Mouse (Mus musculus) intestine, embryonic 14.5 days (tissue): Measurements from ENCODE around the gene Sppl3. TPM values are rescaled to one million over a fixed set of nuclear protein-coding genes. Genes with fewer than 3 reads are reported as not detected.
A peak's percentile ranks its signal among the peaks of the same experiment; 100 is the strongest.

Experiments
- ATAC-seq: fragments of 200-750 bp; cut with Nextera tagmentation; replicated peaks from 2 replicates; pipeline ENCODE4 v1.8.0; 2017; ENCODE audit warnings: low read depth, moderate number of reproducible peaks, moderate TSS enrichment, moderate library complexity; ENCODE audit not compliant: low FRiP score, low TSS enrichment
- DNase-seq: peaks from one replicate; pipeline ENCODE4 v3.0.0-alpha.2; 2018; ENCODE audit warnings: low spot score
- H3K27ac ChIP-seq: fragments of 300-500 bp; sonication (generic); 2 replicates; pipeline ENCODE4 v1.5.1; 2014; ENCODE audit warnings: low read depth, mild to moderate bottlenecking, control low read depth
- H3K27me3 ChIP-seq: fragments of 300-500 bp; sonication (generic); replicated peaks from 2 replicates; pipeline ENCODE4 v1.6.1; 2014; ENCODE audit warnings: low read length, control low read depth; ENCODE audit not compliant: control insufficient read depth, insufficient read depth
- H3K36me3 ChIP-seq: fragments of 300-500 bp; sonication (generic); 2 replicates; pipeline ENCODE4 v1.6.1; 2014; ENCODE audit warnings: low read length, control low read depth; ENCODE audit not compliant: control insufficient read depth, insufficient read depth
- H3K4me1 ChIP-seq: fragments of 300-500 bp; sonication (generic); replicated peaks from 2 replicates; pipeline ENCODE4 v1.6.1; 2014; ENCODE audit warnings: low read length, control low read depth, mixed read lengths; ENCODE audit not compliant: control insufficient read depth, insufficient read depth
- H3K4me2 ChIP-seq: fragments of 300-500 bp; sonication (generic); 2 replicates; pipeline ENCODE4 v1.6.1; 2014; ENCODE audit warnings: low read length
- H3K4me3 ChIP-seq: fragments of 300-500 bp; sonication (generic); 2 replicates; pipeline ENCODE4 v1.5.1; 2014; ENCODE audit warnings: low read depth, low read length, control low read depth, mixed read lengths
- H3K9ac ChIP-seq: fragments of 300-500 bp; sonication (generic); 2 replicates; pipeline ENCODE4 v1.6.1; 2014; ENCODE audit warnings: mild to moderate bottlenecking, low read length
- H3K9me3 ChIP-seq: fragments of 300-500 bp; sonication (generic); 2 replicates; pipeline ENCODE4 v1.6.1; 2016; ENCODE audit warnings: low read length, control low read depth; ENCODE audit not compliant: control insufficient read depth
- WGBS: fragments of 180-500 bp; shearing (Covaris S2); extraction: QIAGEN DNeasy Blood & Tissue Kit; methylation state at CpG from one replicate; pipeline ENCODE4 v1.1.7; 2014; 5-methylcytosine and 5-hydroxymethylcytosine counted together
- polyA plus RNA-seq: library from polyadenylated mRNA; unstranded; fragments of >200 nt; fragmentation: Nextera tagmentation; extraction: Ambion mirVana; gene quantifications from 2 replicates; pipeline ENCODE4 v1.2.1, GENCODE M21; 2014

The Sppl3 gene
- polyA plus RNA-seq, 1 experiment from 2014 or later = 21.5 TPM

DNA sequence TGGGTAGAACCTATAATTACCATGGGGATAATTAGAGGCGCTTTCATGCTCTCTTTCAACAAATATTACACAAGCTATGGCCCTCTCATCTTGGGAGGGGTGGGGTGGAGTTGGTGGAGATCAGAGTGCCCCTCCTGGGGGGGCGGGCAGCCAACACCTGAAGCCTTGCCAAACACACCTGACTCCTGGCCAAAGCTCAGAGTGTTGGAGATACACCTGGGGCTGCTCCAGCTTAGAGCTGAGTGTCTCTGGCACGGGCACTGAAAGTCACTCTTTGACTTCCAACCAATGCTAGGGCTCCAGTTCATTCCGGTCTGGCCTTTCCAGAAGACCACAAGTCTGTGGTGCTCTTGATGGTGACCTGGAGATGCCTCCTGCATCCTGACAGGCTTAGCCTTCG lies 3.2 kb upstream of the Sppl3 start:
- no peak overlapping the region for H3K4me2 ChIP-seq
- no peak for DNase-seq
- no peak overlapping the region for H3K9ac ChIP-seq
- H3K27me3 ChIP-seq = no peaks in the 10 kb centered on the region
- no peak overlapping the region for H3K4me3 ChIP-seq
- no peak for ATAC-seq
- 85% methylated on average over 5 of the region's 5 CpGs for WGBS
- peaks cover 8% of the 10 kb centered on the region for H3K4me1 ChIP-seq
- no peak overlapping the region for H3K27ac ChIP-seq
- no peaks in the 10 kb centered on the region for H3K36me3 ChIP-seq
- H3K9me3 ChIP-seq = no peaks in the 10 kb centered on the region

DNA sequence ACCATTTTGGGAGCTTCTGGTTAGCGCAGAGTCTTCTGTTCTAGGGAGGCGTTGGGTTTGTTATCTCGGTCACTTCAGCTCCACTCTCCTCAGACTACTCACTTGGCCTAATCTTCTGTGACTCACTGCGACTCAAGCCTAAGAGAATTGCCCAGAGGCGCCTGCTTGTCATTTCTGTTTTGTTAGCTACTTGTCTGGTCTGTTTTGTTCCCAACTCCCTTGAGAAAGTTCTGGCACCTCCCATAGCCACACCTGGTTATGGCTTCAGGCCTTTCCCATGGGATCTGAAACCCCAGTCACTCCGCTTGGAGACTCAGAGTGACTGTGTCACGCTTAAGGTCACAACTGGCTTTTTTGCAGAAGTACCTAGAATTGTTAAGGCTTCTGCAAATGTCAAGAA lies 2.6 kb upstream of the Sppl3 start:
- H3K4me2 ChIP-seq = no peak overlapping the region
- WGBS = 93% methylated on average over 7 of the region's 7 CpGs
- no peak overlapping the region for H3K9ac ChIP-seq
- H3K36me3 ChIP-seq = no peaks in the 10 kb centered on the region
- no peak overlapping the region for H3K4me3 ChIP-seq
- no peaks in the 10 kb centered on the region for H3K9me3 ChIP-seq
- ATAC-seq (no peak), DNase-seq (no peak)
- H3K27ac ChIP-seq = no peak overlapping the region
- H3K4me1 ChIP-seq = peaks cover 13% of the 10 kb centered on the region
- no peaks in the 10 kb centered on the region for H3K27me3 ChIP-seq

DNA sequence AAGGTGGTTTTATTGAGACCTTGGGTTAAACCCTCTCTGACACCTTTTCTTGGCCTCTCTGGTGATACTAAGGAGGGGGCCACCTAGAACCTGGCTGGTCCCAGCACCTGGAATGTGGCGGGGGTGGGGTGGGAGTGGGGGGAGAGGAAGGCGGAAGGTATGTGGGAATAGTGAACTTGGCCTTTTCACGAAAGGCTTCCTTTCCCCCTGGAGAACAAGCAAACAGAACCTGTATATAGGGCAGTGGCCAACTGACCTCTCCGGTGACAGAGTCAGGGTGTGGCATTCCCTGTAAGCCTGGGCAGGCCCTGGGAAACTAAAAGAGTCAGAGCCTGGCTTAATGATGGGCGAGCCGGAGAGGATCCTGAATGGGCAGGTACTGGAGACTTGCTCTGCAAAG lies 1.8 kb upstream of the Sppl3 start:
- Histone ChIP-seq H3K9me3 (no peaks in the 10 kb centered on the region), H3K4me2 (no peak overlapping the region), H3K27me3 (no peaks in the 10 kb centered on the region), H3K27ac (no peak overlapping the region), H3K36me3 (no peaks in the 10 kb centered on the region), H3K9ac (no peak overlapping the region), H3K4me1 (peaks cover 15% of the 10 kb centered on the region), H3K4me3 (no peak overlapping the region)
- DNase-seq = no peak
- 78% methylated on average over 6 of the region's 6 CpGs for WGBS
- no peak for ATAC-seq

DNA sequence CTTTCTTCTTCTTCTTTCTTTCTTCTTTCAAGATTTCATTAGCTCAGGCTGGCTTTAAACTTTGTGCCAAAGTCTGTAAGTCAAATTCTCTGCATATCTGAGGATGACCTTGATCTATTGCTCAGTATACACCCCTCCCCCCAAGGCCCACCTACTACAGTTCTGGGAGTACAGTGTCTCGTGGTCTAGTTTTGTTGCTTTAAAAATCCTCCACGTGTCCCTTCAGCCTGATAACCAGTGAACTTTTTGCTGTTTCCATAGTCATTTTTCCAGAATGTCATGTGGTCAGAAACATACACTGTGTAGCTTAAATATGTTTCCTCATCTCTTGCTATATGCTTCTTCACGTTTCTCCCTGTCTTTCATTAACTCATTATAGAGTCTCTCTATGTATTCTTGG lies 976 bp upstream of the Sppl3 start:
- no peak overlapping the region for H3K4me3 ChIP-seq
- H3K27ac ChIP-seq = no peak overlapping the region
- H3K4me1 ChIP-seq = peaks cover 15% of the 10 kb centered on the region
- H3K9me3 ChIP-seq = no peaks in the 10 kb centered on the region
- no peaks in the 10 kb centered on the region for H3K27me3 ChIP-seq
- no peak overlapping the region for H3K9ac ChIP-seq
- peak overlapping the region; percentile 84 for H3K4me2 ChIP-seq
- DNase-seq (no peak), ATAC-seq (no peak)
- H3K36me3 ChIP-seq = no peaks in the 10 kb centered on the region
- WGBS = 34% methylated on average over 3 of the region's 3 CpGs

DNA sequence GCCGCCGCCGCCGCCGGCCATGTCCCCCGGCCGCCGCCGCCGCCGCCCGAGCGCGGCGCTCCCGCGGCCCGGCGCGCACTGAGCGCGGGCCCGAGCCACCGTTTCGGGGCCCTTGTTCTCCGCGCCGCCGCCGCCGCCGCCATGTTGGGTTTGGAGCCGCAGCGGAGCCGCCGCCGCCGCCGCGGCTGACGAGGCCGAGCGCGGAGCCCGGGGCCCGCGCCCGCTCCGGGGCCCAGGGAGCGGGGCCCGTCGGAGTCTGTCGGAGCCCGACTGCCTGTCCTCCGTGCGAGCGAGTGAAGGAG lies 231 bp downstream of the Sppl3 start:
- peak; percentile 81 for DNase-seq
- peak overlapping the region; percentile 88 for H3K4me2 ChIP-seq

DNA sequence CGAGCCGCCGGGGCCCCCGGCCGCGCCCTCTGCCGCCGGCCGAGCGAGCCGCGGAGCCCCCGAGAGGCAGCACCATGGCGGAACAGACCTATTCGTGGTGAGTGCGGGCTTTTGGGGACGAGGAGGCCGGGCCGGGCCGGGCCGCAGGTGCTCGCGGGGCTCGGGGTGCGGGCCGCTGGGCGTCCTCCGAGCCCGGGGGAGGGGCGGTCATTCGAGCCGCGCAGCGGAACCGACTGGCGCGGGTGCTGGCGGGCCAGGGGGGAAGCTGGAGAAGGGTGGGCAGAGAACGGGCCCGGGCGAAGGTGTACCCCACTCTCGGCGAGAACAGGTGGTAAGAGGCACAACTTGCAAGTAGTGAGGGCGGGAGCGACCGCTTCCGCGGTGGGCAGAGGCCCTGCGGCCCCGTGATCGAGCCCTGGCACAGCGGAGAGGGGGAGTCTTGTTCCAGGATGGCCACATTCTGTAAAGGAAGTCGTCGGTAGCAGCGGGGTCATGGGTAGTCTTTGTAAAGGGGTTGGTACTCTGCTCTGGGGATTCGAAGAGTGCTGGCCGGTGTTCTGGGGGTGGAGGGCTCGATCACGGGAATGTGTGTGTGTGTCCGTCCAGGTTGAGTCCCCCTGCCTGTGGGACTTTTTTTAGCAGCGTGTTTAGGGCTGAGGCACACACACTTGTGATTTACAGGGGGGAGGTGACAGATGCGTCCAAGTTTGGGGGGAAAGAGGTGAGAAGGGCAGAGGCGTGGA lies 753 bp downstream of the Sppl3 start:
- peaks cover 15% of the 10 kb centered on the region for H3K4me1 ChIP-seq
- peak; percentile 17 for ATAC-seq
- peak overlapping the region; percentile 98 for H3K9ac ChIP-seq
- WGBS = under 1% methylated on average over 59 of the region's 63 CpGs
- H3K27me3 ChIP-seq = no peaks in the 10 kb centered on the region
- peak; percentile 82 for DNase-seq
- H3K27ac ChIP-seq = peak overlapping the region; percentile 90
- peak overlapping the region; percentile 98 for H3K4me3 ChIP-seq
- H3K36me3 ChIP-seq = no peaks in the 10 kb centered on the region
- peak overlapping the region; percentile 88 for H3K4me2 ChIP-seq
- no peaks in the 10 kb centered on the region for H3K9me3 ChIP-seq

More for the DNA sequence above, 231 bp downstream of the Sppl3 start:
- Histone ChIP-seq H3K4me3 (peak overlapping the region; percentile 98), H3K4me1 (peaks cover 15% of the 10 kb centered on the region), H3K27me3 (no peaks in the 10 kb centered on the region), H3K9me3 (no peaks in the 10 kb centered on the region), H3K9ac (peak overlapping the region; percentile 98), H3K27ac (peak overlapping the region; percentile 90), H3K36me3 (no peaks in the 10 kb centered on the region)
- peak; percentile 40 for ATAC-seq
- WGBS = 0% methylated on average over 50 of the region's 57 CpGs

DNA sequence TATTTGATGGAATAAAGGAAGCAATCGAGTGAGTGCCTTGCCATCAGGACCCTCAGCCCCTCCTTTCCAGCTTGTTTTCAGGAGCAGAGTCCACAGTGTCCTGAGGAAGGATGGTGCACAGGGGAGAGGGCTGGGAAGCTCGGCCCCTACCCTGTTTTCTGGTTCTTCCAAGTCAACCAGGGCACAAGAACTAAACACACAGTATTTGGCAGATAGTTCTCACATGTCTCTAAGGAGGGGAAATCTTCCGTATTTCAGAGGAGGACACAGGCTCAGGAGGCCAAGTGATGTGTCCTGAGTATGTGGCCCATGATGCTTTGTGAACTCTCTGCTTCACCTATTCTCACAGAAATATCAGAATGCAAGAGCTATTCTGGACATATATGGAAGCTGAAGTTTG lies 2.5 kb downstream of the Sppl3 start:
- H3K27me3 ChIP-seq = no peaks in the 10 kb centered on the region
- DNase-seq (no peak), ATAC-seq (no peak)
- no peak overlapping the region for H3K4me3 ChIP-seq
- no peaks in the 10 kb centered on the region for H3K36me3 ChIP-seq
- no peak overlapping the region for H3K4me2 ChIP-seq
- H3K9me3 ChIP-seq = no peaks in the 10 kb centered on the region
- H3K9ac ChIP-seq = no peak overlapping the region
- WGBS = 68% methylated on average over 3 of the region's 3 CpGs
- no peak overlapping the region for H3K27ac ChIP-seq
- H3K4me1 ChIP-seq = peaks cover 30% of the 10 kb centered on the region

DNA sequence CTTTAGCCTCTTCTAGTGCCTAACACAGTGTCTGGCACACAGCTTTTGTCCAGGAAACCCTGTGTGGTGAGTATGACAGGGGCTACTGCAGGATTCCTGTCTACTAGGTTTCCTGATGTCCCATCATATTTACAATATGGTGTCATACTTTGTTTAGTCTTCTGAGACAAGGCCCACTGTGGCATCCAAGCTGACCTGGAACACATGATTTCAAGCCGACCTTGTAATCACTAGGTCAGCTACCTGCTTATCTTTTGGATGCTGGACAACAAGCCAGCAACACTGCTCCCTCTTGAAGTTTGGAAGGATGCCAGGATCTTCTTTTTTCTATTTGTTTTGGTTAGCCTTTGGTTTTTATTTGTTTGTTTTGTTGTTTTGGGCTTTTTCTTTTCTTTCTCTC lies 3.6 kb downstream of the Sppl3 start:
- DNase-seq (no peak), ATAC-seq (no peak)
- H3K4me1 ChIP-seq = peaks cover 36% of the 10 kb centered on the region
- H3K9ac ChIP-seq = no peak overlapping the region
- 52% methylated on average over 1 of the region's 1 CpGs for WGBS
- H3K4me3 ChIP-seq = no peak overlapping the region
- no peaks in the 10 kb centered on the region for H3K9me3 ChIP-seq
- no peaks in the 10 kb centered on the region for H3K27me3 ChIP-seq
- H3K27ac ChIP-seq = no peak overlapping the region
- no peaks in the 10 kb centered on the region for H3K36me3 ChIP-seq
- H3K4me2 ChIP-seq = no peak overlapping the region

DNA sequence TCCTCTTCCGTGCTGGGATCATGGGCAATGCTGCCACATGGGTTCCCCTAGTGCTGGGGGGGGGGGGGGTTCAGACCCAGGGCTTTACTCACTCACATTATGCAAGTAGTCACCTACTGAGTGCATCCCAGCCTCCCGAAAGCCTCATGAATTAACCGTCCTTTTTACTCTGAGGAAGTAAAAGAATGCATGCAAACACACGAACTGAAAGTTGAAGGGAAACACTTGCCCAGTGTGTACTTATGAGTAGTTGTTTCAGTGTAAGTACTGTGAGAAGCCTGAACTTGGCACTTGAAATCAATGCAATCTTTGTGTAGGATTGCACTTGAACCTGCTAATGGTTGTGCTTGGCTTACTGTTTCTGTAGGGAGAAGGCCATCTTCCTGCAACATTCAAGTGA lies 4.2 kb downstream of the Sppl3 start:
- Histone ChIP-seq H3K9ac (no peak overlapping the region), H3K4me2 (no peak overlapping the region), H3K4me3 (no peak overlapping the region), H3K9me3 (no peaks in the 10 kb centered on the region), H3K27me3 (no peaks in the 10 kb centered on the region), H3K4me1 (peaks cover 36% of the 10 kb centered on the region), H3K27ac (no peak overlapping the region), H3K36me3 (no peaks in the 10 kb centered on the region)
- ATAC-seq (no peak), DNase-seq (no peak)
- WGBS = 55% methylated on average over 4 of the region's 4 CpGs
